Mouse (Mus musculus): ENCODE measurements around the gene Ifitm1. TPM values are rescaled to one million over a fixed set of nuclear protein-coding genes. Genes with fewer than 3 reads are reported as not detected.

Ifitm1 gene
- polyA plus RNA-seq, 1 experiment from 2014 or later: 20.6 TPM

GRCm38 (mm10) chr7:140982971-140983370 lies 15.9 kb downstream of the Ifitm1 start:
- 94% methylated on average over 7 of the region's 7 CpGs for WGBS
- Histone ChIP-seq H3K27ac (replicated peaks) (no peak overlapping the region), H3K9ac (replicated peaks) (no peak overlapping the region), H3K4me3 (replicated peaks) (no peak overlapping the region), H3K9me3 (replicated peaks) (no peaks in the 10 kb centered on the region), H3K4me2 (no peak overlapping the region), H3K27me3 (replicated peaks) (no peaks in the 10 kb centered on the region), H3K36me3 (no peaks in the 10 kb centered on the region), H3K4me1 (no peaks in the 10 kb centered on the region)
- ATAC-seq (ENCODE audit: low FRiP score): no peak

- H3K9ac ChIP-seq (replicated peaks): no peak overlapping the region
- no peaks in the 10 kb centered on the region for H3K9me3 ChIP-seq (replicated peaks)
- H3K36me3 ChIP-seq: no peaks in the 10 kb centered on the region
- 91% methylated on average over 17 of the region's 17 CpGs for WGBS
- ATAC-seq (ENCODE audit: low FRiP score): no peak
- H3K4me1 ChIP-seq: no peaks in the 10 kb centered on the region
- H3K4me3 ChIP-seq (replicated peaks): no peak overlapping the region
- H3K27ac ChIP-seq (replicated peaks): no peak overlapping the region
- H3K27me3 ChIP-seq (replicated peaks): no peaks in the 10 kb centered on the region
- H3K4me2 ChIP-seq: no peak overlapping the region
Observed at GRCm38 (mm10) chr7:140987182-140988138, 20.4 kb downstream of the Ifitm1 start.

GRCm38 (mm10) chr7:140989022-140989421 lies 22.0 kb downstream of the Ifitm1 start:
- H3K4me2 ChIP-seq: no peak overlapping the region
- H3K9ac ChIP-seq (replicated peaks): no peak overlapping the region
- no peak overlapping the region for H3K27ac ChIP-seq (replicated peaks)
- no peaks in the 10 kb centered on the region for H3K27me3 ChIP-seq (replicated peaks)
- 82% methylated on average over 4 of the region's 4 CpGs for WGBS
- H3K9me3 ChIP-seq (replicated peaks): no peaks in the 10 kb centered on the region
- H3K4me3 ChIP-seq (replicated peaks): no peak overlapping the region
- H3K4me1 ChIP-seq: no peaks in the 10 kb centered on the region
- no peak for ATAC-seq (ENCODE audit: low FRiP score)
- H3K36me3 ChIP-seq: no peaks in the 10 kb centered on the region

GRCm38 (mm10) chr7:140990185-140990584 lies 23.2 kb downstream of the Ifitm1 start:
- Histone ChIP-seq H3K4me1 (no peaks in the 10 kb centered on the region), H3K4me3 (replicated peaks) (no peak overlapping the region), H3K4me2 (no peak overlapping the region), H3K9ac (replicated peaks) (no peak overlapping the region), H3K9me3 (replicated peaks) (no peaks in the 10 kb centered on the region), H3K27me3 (replicated peaks) (no peaks in the 10 kb centered on the region), H3K36me3 (no peaks in the 10 kb centered on the region), H3K27ac (replicated peaks) (no peak overlapping the region)
- ATAC-seq (ENCODE audit: low FRiP score): no peak
- 76% methylated on average over 6 of the region's 6 CpGs for WGBS

- no peaks in the 10 kb centered on the region for H3K4me1 ChIP-seq
- no peak overlapping the region for H3K9ac ChIP-seq (replicated peaks)
- H3K36me3 ChIP-seq: no peaks in the 10 kb centered on the region
- H3K27ac ChIP-seq (replicated peaks): no peak overlapping the region
- no peaks in the 10 kb centered on the region for H3K9me3 ChIP-seq (replicated peaks)
- H3K4me3 ChIP-seq (replicated peaks): no peak overlapping the region
- WGBS: 76% methylated on average over 5 of the region's 5 CpGs
- H3K27me3 ChIP-seq (replicated peaks): no peaks in the 10 kb centered on the region
- H3K4me2 ChIP-seq: no peak overlapping the region
- no peak for ATAC-seq (ENCODE audit: low FRiP score)
Observed at GRCm38 (mm10) chr7:140990622-140991021, 23.6 kb downstream of the Ifitm1 start.

- no peak overlapping the region for H3K4me3 ChIP-seq (replicated peaks)
- H3K27me3 ChIP-seq (replicated peaks): no peaks in the 10 kb centered on the region
- 93% methylated on average over 14 of the region's 14 CpGs for WGBS
- H3K9me3 ChIP-seq (replicated peaks): no peaks in the 10 kb centered on the region
- H3K27ac ChIP-seq (replicated peaks): no peak overlapping the region
- H3K4me2 ChIP-seq: no peak overlapping the region
- ATAC-seq (ENCODE audit: low FRiP score): no peak
- no peaks in the 10 kb centered on the region for H3K36me3 ChIP-seq
- H3K9ac ChIP-seq (replicated peaks): no peak overlapping the region
- H3K4me1 ChIP-seq: no peaks in the 10 kb centered on the region
Observed at GRCm38 (mm10) chr7:140991117-140991689, 24.2 kb downstream of the Ifitm1 start.

GRCm38 (mm10) chr7:140997817-140998216 lies 30.8 kb downstream of the Ifitm1 start:
- WGBS: 58% methylated on average over 1 of the region's 1 CpGs
- no peak for ATAC-seq (ENCODE audit: low FRiP score)
- Histone ChIP-seq H3K9me3 (replicated peaks) (no peaks in the 10 kb centered on the region), H3K4me2 (no peak overlapping the region), H3K27ac (replicated peaks) (no peak overlapping the region), H3K27me3 (replicated peaks) (no peaks in the 10 kb centered on the region), H3K4me1 (no peaks in the 10 kb centered on the region), H3K4me3 (replicated peaks) (no peak overlapping the region), H3K9ac (replicated peaks) (no peak overlapping the region), H3K36me3 (no peaks in the 10 kb centered on the region)

GRCm38 (mm10) chr7:140998853-140999700 lies 32.1 kb downstream of the Ifitm1 start:
- no peak overlapping the region for H3K27ac ChIP-seq (replicated peaks)
- WGBS: 89% methylated on average over 11 of the region's 11 CpGs
- no peaks in the 10 kb centered on the region for H3K4me1 ChIP-seq
- no peak overlapping the region for H3K4me2 ChIP-seq
- no peak overlapping the region for H3K4me3 ChIP-seq (replicated peaks)
- no peak overlapping the region for H3K9ac ChIP-seq (replicated peaks)
- no peaks in the 10 kb centered on the region for H3K36me3 ChIP-seq
- H3K27me3 ChIP-seq (replicated peaks): no peaks in the 10 kb centered on the region
- H3K9me3 ChIP-seq (replicated peaks): no peaks in the 10 kb centered on the region
- ATAC-seq (ENCODE audit: low FRiP score): no peak

GRCm38 (mm10) chr7:141000881-141001708 lies 34.1 kb downstream of the Ifitm1 start:
- H3K36me3 ChIP-seq: no peaks in the 10 kb centered on the region
- H3K4me3 ChIP-seq (replicated peaks): no peak overlapping the region
- 77% methylated on average over 15 of the region's 15 CpGs for WGBS
- no peak overlapping the region for H3K27ac ChIP-seq (replicated peaks)
- no peaks in the 10 kb centered on the region for H3K27me3 ChIP-seq (replicated peaks)
- no peaks in the 10 kb centered on the region for H3K4me1 ChIP-seq
- no peak overlapping the region for H3K4me2 ChIP-seq
- no peaks in the 10 kb centered on the region for H3K9me3 ChIP-seq (replicated peaks)
- no peak for ATAC-seq (ENCODE audit: low FRiP score)
- no peak overlapping the region for H3K9ac ChIP-seq (replicated peaks)

- Histone ChIP-seq H3K9ac (replicated peaks) (no peak overlapping the region), H3K4me3 (replicated peaks) (no peak overlapping the region), H3K36me3 (no peaks in the 10 kb centered on the region), H3K4me2 (no peak overlapping the region), H3K9me3 (replicated peaks) (no peaks in the 10 kb centered on the region), H3K27ac (replicated peaks) (no peak overlapping the region), H3K27me3 (replicated peaks) (no peaks in the 10 kb centered on the region), H3K4me1 (peaks cover 3% of the 10 kb centered on the region; the same call in 1 of the 2 replicates)
- ATAC-seq (ENCODE audit: low FRiP score): no peak
- WGBS: 88% methylated on average over 5 of the region's 5 CpGs
Observed at GRCm38 (mm10) chr7:141003248-141004010, 36.4 kb downstream of the Ifitm1 start.
